Mouse (Mus musculus): ENCODE results near the gene Pask.

The Pask gene

GRCm38 (mm10) chr1:93289678-93290214, 53.5 kb downstream of the Pask start:
- no peak for DNase-seq (ENCODE audit: low spot score in 2 of 2)

GRCm38 (mm10) chr1:93277041-93277440, 66.2 kb downstream of the Pask start:
- no peak for DNase-seq (ENCODE audit: low spot score in 2 of 2)

- no peak for DNase-seq (ENCODE audit: low spot score in 2 of 2)
Measured at GRCm38 (mm10) chr1:93275561-93275960, 67.7 kb downstream of the Pask start.

GRCm38 (mm10) chr1:93272409-93272821, 70.9 kb downstream of the Pask start:
- no peak for DNase-seq (ENCODE audit: low spot score in 2 of 2)

- DNase-seq (ENCODE audit: low spot score in 2 of 2) = no peak
Measured at GRCm38 (mm10) chr1:93271751-93272150, 71.5 kb downstream of the Pask start.

- DNase-seq (ENCODE audit: low spot score in 2 of 2) = no peak
Measured at GRCm38 (mm10) chr1:93270516-93271240, 72.6 kb downstream of the Pask start.

- DNase-seq (ENCODE audit: low spot score in 2 of 2) = no peak
Measured at GRCm38 (mm10) chr1:93268246-93268645, 75.0 kb downstream of the Pask start.

- DNase-seq (ENCODE audit: low spot score in 2 of 2) = no peak
Measured at GRCm38 (mm10) chr1:93267207-93267606, 76.1 kb downstream of the Pask start.
